Mouse (Mus musculus) ES-E14 (cell line): ENCODE measurements around the gene Gm11639. TPM values are rescaled to one million over a fixed set of nuclear protein-coding genes. Genes with fewer than 3 reads are reported as not detected.
"Not testable (repeated sequence)": the region's sequence is repeated elsewhere in the genome, so short reads cannot be mapped to it uniquely, and the experiment has no call there.

ENCODE experiments used
- DNase-seq: peaks from one replicate; pipeline ENCODE4 v3.0.0-alpha.2; 2013; ENCODE audit warnings: low read depth, low spot score
- H3K27ac ChIP-seq: 2 replicates; pipeline ENCODE4 v1.5.1; 2012; ENCODE audit warnings: low read depth, mild to moderate bottlenecking, low read length, moderate library complexity, mixed read lengths; ENCODE audit not compliant: poor library complexity, insufficient read depth, severe bottlenecking
- H3K36me3 ChIP-seq: 2 replicates; pipeline ENCODE4 v1.6.1; 2012; ENCODE audit warnings: mild to moderate bottlenecking, low read length, moderate library complexity, mixed read lengths; ENCODE audit not compliant: control insufficient read depth, poor library complexity, insufficient read depth, severe bottlenecking
- H3K4me1 ChIP-seq, 2 experiments: fragments of 150-350 bp in 1 of 2; sonication (generic) in 1 of 2; 2 replicates each; pipeline ENCODE4 v1.6.1; 2012; ENCODE audit warnings: low read length in 2 of 2, mild to moderate bottlenecking in 1 of 2, mixed read lengths in 1 of 2; ENCODE audit not compliant: control insufficient read depth in 2 of 2, insufficient read depth in 2 of 2, poor library complexity in 1 of 2
- H3K4me3 ChIP-seq, 2 experiments: fragments of 150-350 bp in 1 of 2; sonication (generic) in 1 of 2; 2 replicates each; pipeline ENCODE4 v1.5.1; 2012; ENCODE audit warnings: low read length in 2 of 2, low read depth in 1 of 2, mild to moderate bottlenecking in 1 of 2, mixed read lengths in 1 of 2; ENCODE audit not compliant: insufficient read depth in 1 of 2, poor library complexity in 1 of 2, severe bottlenecking in 1 of 2
- H3K9ac ChIP-seq: 2 replicates; pipeline ENCODE4 v1.6.1; 2012; ENCODE audit warnings: low read depth, mild to moderate bottlenecking, low read length, mixed read lengths; ENCODE audit not compliant: poor library complexity, insufficient read depth, severe bottlenecking
- H3K9me3 ChIP-seq: fragments of 150-350 bp; sonication (generic); 2 replicates; pipeline ENCODE4 v1.6.1; 2012; ENCODE audit warnings: low read depth, mild to moderate bottlenecking, low read length; ENCODE audit not compliant: control insufficient read depth, insufficient read depth
- CHD2 ChIP-seq: IDR thresholded peaks from 2 replicates; pipeline ENCODE4 v1.6.1; 2014; ENCODE audit warnings: mild to moderate bottlenecking, low read depth, low read length, inconsistent platforms
- HCFC1 ChIP-seq: IDR thresholded peaks from 2 replicates; pipeline ENCODE4 v1.6.1; 2012; ENCODE audit warnings: low read length, inconsistent platforms, borderline replicate concordance; ENCODE audit not compliant: insufficient read depth
- MAFK ChIP-seq: IDR thresholded peaks from 2 replicates; pipeline ENCODE4 v1.6.1; 2014; ENCODE audit warnings: mild to moderate bottlenecking, low read depth, low read length, inconsistent platforms; ENCODE audit not compliant: insufficient read depth
- ZC3H11A ChIP-seq: IDR thresholded peaks from 2 replicates; pipeline ENCODE4 v1.6.1; 2012; ENCODE audit warnings: low read depth, mild to moderate bottlenecking, inconsistent platforms, low read length, borderline replicate concordance
- ZNF384 ChIP-seq: IDR thresholded peaks from 2 replicates; pipeline ENCODE4 v1.6.1; 2012; ENCODE audit warnings: low read depth, low read length, inconsistent platforms
- in situ Hi-C, 2 experiments: fragments of 600-800 bp; cut with MboI; formaldehyde crosslinking; loops; one replicate each; pipeline ENCODE4 v1.15.1; 2025; ENCODE audit warnings: low sequenced_read_pairs in 2 of 2, inconsistent platforms in 1 of 2; ENCODE audit not compliant: unreplicated experiment in 2 of 2
- total RNA-seq: library from RNA; depleted of rRNA; stranded (reverse); fragments of 300-350 nt; gene quantifications from 2 replicates; pipeline ENCODE4 v1.2.3, GENCODE M21; 2012

Gene Gm11639
- total RNA-seq, 1 experiment = 0.36 TPM

DNA sequence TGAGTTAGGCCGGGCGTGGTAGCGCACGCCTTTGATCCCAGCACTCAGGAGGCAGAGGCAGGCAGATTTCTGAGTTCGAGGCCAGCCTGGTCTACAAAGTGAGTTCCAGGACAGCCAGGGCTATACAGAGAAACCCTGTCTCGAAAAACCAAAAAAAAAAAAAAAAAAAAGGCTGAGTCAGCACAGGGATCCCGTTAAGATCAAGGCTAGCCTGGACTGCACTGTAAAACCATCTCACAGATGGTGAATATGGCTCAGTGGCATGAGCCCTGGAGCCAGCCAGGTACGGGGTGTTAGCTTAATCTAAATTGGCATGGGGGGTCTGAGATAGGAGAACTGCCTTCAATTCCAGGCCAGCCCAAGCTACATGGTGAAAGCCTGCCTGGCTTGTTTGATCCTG, 455.0 kb downstream of the Gm11639 start:
- TF ChIP-seq ZNF384 (peak; percentile 46), MAFK (peak; percentile 95)
- H3K9ac ChIP-seq, H3K4me1 ChIP-seq, H3K4me3 ChIP-seq, in situ Hi-C loops, DNase-seq, H3K27ac ChIP-seq, H3K9me3 ChIP-seq: not testable (repeated sequence)
- H3K36me3 ChIP-seq = peaks cover 36% of the 10 kb centered on the region

DNA sequence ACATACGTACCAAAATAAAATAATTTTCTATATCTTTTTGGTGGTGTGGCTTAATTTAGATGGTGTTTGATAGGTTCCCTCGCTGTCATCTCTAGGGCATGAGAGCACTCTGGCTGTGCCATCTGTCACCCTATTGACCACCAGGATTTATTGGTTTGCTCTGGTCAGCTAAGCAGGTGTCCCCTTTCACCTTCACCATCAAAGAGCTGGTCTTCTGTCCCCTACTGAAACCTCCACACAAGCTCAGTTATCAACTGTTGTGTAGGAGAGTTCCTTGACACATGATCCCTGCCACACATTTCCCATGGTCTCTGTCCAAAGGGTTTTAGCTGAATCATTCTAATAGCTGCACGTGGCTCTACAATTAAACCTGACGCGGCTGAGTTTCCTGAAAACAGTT, 455.6 kb downstream of the Gm11639 start:
- no peaks in the 10 kb centered on the region for H3K4me1 ChIP-seq
- peaks cover 30% of the 10 kb centered on the region for H3K36me3 ChIP-seq
- H3K27ac ChIP-seq = no peak overlapping the region
- in situ Hi-C loops = no loop called here
- no peak overlapping the region for H3K9ac ChIP-seq
- TF ChIP-seq ZNF384 = no peak
- TF ChIP-seq HCFC1 = no peak
- TF ChIP-seq ZC3H11A = no peak
- no peak for TF ChIP-seq CHD2
- no peak for TF ChIP-seq MAFK
- no peak for DNase-seq
- H3K4me3 ChIP-seq = no peak overlapping the region
- no peaks in the 10 kb centered on the region; the same call in 1 of the 2 replicates for H3K9me3 ChIP-seq

GRCm38 (mm10) chr11:105143564-105143963, 458.1 kb downstream of the Gm11639 start:
- in situ Hi-C loops = no loop called here
- no peak overlapping the region for H3K9ac ChIP-seq
- DNase-seq = no peak
- no peaks in the 10 kb centered on the region for H3K9me3 ChIP-seq
- peaks cover 10% of the 10 kb centered on the region for H3K36me3 ChIP-seq
- H3K27ac ChIP-seq = no peak overlapping the region
- no peak overlapping the region for H3K4me3 ChIP-seq
- TF ChIP-seq HCFC1 = no peak
- no peak for TF ChIP-seq CHD2
- no peak for TF ChIP-seq ZNF384
- no peak for TF ChIP-seq MAFK
- no peak for TF ChIP-seq ZC3H11A
- H3K4me1 ChIP-seq = no peaks in the 10 kb centered on the region; a peak in 1 of 4 replicates

DNA sequence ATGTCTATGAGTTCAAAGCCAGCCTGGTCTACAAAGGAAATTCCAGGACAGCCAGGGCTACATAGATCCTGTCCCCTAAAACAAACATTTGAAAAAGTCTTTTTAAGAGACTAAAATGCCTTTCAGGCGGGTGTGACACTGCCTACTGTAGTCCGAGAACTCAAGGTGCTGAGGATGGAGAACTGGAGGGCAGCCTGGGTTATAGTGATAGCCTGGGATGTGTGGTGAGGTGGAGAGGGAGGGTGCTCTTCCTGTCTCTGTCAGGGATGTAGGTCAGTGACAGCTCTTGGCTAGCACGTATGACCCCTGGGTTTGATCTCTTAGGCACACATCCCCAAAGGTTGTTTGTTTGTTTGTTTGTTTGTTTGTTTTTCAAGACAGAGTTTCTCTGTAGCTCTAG, 458.6 kb downstream of the Gm11639 start:
- Histone ChIP-seq H3K27ac (no peak overlapping the region), H3K4me1 (no peaks in the 10 kb centered on the region; a peak in 1 of 4 replicates), H3K36me3 (peaks cover 10% of the 10 kb centered on the region), H3K9me3 (no peaks in the 10 kb centered on the region), H3K4me3 (no peak overlapping the region), H3K9ac (no peak overlapping the region)
- DNase-seq = no peak
- in situ Hi-C loops = no loop called here
- TF ChIP-seq CHD2 (no peak), ZNF384 (no peak), MAFK (no peak), HCFC1 (no peak), ZC3H11A (no peak)
